Mouse (Mus musculus) ES-Bruce4 (cell line): Measurements from ENCODE around the gene Fancd2os.

Experiments
- CTCF ChIP-seq: IDR thresholded peaks from one replicate; pipeline ENCODE4 v1.8.1; 2011; ENCODE audit warnings: low read depth, low read length
- POLR2A ChIP-seq: IDR thresholded peaks from one replicate; pipeline ENCODE4 v1.8.1; 2011; ENCODE audit warnings: low read length; ENCODE audit not compliant: insufficient read depth

- TF ChIP-seq POLR2A, result no peak
- no peak for TF ChIP-seq CTCF
Observed at GRCm38 (mm10) chr6:113559736-113560135, 40.8 kb downstream of the Fancd2os start.
